Mouse (Mus musculus) kidney, adult 11 months (tissue): ENCODE measurements around the gene Hdac4.

ENCODE experiments used
- DNase-seq: peaks from one replicate; pipeline ENCODE4 v3.0.0; 2022

Gene Hdac4

GRCm38 (mm10) chr1:92015938-92016672 lies 179.4 kb downstream of the Hdac4 start:
- peak; percentile 42 for DNase-seq

DNA sequence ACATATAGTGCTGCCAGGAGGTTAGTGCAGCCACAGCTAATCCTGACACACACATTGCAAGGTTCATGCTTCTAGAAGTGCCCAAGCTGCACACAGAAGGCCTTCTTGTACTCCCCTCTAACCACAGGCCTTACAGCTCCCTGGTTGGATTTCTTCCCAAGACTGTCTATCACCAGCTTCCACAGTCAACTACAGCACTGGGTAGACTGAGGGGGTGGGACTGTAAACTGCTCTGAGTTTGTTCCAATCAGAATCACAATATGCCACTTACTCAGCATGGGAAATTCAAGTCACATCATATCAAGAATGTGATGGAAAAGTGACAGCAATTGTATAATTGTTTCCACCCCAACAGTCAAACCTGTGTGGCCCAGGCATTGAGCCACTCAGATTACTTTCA lies 180.2 kb downstream of the Hdac4 start:
- no peak for DNase-seq

DNA sequence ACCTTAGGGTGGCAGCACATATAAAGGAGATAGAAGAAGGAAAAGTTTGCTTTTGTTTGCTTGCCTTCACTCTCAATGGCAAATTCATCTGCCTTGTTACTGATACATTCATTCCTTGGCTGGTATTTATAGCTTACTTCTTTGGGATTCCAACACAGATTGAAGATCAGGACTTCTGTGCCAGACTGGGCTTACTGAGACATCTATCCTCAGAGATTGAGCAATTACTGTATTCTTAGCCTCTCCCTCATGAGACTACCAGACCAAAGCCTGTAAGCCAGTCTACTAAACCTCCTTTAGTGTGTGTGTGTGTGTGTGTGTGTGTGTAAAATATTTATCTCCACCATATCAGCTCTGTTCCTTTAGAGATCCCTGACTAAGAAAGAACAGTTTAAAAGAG lies 181.0 kb downstream of the Hdac4 start:
- no peak for DNase-seq

DNA sequence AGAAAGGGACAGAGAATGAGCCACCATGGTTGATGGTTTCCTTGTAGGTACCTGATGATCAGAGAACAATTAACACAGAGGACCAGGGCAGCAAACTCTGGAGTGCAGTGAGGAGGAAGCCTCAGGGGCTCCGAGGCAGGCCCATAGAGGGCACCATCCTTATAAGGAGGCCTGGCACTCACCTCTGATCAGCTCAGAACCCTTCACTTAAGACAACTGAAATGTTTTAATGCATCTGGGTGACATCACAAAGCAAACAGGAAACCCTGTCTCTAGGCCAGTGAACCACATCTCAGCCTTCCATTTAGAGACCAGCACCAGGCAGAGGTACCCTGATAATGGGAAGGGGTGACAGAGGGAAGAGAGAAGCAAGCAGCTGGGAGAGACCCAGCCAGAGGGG lies 188.8 kb downstream of the Hdac4 start:
- no peak for DNase-seq

- DNase-seq: no peak
Observed at GRCm38 (mm10) chr1:92005617-92005940, 189.9 kb downstream of the Hdac4 start.

GRCm38 (mm10) chr1:92004906-92005616 lies 190.4 kb downstream of the Hdac4 start:
- DNase-seq: peak; percentile 55

DNA sequence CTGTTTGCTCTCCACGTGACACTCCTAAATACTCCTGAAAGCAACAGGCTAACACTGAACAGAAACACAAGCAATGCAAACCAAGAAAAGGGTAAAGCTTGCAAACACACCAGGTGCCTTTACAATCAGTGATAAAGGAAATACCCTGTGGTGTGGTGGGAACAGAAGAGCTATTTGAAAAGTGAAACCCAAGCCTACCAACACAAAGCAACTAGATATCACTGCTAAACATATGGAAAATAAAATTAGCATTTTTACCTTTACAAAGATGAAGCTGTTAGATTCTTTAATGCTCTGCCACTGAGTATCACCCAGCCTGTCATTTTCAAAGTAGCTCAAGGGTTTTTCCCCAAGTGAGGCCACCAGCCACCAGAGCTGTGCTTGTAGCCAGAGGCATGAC lies 191.4 kb downstream of the Hdac4 start:
- no peak for DNase-seq

- peak; percentile 28 for DNase-seq
Observed at GRCm38 (mm10) chr1:92000226-92000625, 195.3 kb downstream of the Hdac4 start.

DNA sequence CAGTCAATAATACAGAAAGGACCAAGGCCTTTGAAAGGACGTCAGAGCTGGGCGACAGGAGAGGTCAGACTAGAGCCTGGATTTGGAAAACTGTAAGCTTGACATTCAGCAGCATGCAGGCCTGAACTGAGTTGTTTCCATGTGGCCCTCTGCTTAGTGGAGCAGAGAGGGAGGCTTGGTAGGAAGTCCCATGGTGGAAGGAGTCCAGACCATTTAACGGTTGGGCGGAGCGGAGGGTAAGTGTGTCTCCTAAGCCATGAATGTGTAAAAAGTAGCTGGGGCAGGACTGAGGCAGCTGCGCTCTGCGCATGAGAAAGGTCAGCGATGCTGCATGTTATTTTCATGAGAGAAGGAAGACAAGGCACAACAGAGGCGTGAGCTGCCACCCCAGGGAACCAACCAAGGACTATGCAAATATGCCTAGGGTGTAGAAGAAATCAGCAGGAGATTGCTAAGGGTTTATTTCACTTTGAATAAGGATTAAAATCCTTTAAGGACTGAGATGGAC lies 201.8 kb downstream of the Hdac4 start:
- DNase-seq: peak; percentile 64

DNA sequence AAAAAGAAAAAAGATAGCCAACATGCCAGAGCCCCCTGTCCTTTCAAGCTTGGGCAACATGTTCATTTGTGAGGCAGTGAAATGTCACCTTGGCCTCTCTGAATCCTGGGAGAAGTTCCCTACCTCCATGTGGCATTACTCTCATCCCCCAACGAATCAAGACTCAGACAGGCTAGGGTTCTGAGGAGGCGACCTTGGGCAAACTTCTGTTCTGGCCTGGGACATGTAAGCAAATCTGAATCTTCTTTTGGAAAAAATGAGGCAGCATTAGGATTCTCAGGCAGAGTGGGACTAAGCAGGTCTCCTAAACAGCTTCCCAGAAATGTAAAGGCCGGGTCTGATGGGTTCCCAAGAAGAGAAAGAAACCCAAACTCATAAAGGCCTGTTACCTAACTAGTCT lies 202.8 kb downstream of the Hdac4 start:
- no peak for DNase-seq

DNA sequence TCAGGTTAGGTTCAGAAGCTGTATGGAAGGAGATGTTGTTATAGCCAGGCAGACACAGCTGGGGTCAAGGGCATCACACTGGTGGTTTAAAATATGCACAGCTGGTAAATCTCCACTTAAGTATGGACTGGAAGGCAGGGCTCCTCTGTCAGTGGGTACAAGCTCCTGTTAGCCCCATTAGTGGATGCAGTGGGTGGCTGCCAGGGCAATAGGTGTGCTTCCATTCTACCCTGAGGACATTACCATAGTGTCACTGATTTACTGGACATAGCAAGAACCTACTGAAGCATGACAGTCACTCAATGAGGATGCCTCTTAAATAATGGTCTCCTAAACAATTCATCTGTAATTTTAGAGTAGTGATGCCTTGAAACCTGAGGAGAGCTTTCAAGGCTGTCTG lies 203.9 kb downstream of the Hdac4 start:
- DNase-seq: peak; percentile 57

- no peak for DNase-seq
Observed at GRCm38 (mm10) chr1:91990852-91991251, 204.6 kb downstream of the Hdac4 start.

DNA sequence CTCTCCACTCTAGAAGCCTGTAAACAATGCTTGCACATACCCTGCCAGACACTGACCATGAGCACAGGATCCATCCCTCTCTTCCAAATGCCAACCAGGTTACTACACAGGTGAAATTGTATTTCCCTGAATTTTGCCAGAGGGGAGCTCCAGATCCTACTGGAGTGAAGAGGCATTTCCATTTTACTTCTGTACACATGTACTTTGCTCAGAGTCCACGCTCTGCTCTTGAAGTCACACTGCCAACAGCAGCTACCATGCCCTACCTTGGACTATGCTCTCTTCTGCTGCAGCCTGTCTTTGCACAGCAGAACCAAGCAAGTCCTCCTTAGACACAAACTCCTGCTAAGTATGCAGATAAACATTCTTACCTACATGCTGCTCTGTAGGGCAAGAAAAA lies 206.6 kb downstream of the Hdac4 start:
- DNase-seq: peak; percentile 74

DNA sequence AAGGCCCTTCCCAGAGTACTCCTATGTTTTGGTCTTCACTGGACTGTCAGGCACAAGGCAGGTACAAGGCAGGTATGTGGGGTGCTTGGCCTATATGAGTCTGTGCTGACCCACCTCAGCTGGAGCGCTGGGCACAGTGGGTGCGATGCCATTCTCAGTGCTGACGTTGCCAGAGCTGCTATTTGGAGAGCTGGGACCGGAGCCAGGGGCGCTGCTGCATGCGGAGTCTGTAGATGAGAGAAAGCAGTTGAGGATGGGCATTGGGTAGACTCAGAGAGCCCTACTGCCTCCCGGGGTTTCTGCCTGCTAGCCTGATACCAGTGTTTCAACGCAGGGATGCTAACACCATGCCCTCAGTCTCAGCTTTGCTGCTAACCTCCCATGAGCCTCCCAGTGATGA lies 208.1 kb downstream of the Hdac4 start:
- no peak for DNase-seq

- no peak for DNase-seq
Observed at GRCm38 (mm10) chr1:91985783-91986182, 209.7 kb downstream of the Hdac4 start.

GRCm38 (mm10) chr1:91984507-91984906 lies 211.0 kb downstream of the Hdac4 start:
- DNase-seq: no peak

- no peak for DNase-seq
Observed at GRCm38 (mm10) chr1:91981381-91981780, 214.1 kb downstream of the Hdac4 start.

DNA sequence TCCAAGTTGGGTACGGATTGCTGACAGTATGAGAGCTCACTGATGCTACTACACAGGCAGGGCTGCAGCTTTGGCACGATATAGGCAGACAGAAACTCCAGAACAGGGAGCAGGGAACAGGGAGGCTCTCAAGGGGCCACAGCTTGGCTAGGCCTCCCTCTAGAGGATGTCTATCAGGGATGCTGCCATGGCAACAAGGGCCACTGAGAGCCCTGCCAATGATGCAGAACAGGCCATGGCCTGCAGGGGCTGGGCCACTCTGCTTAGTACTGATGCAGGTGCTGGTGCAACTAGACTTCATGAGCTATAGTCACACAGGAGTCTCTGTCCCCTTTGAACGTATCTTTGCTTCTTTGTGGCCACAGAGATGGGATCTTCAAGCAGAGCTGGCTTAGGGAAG lies 217.1 kb downstream of the Hdac4 start:
- DNase-seq: no peak

DNA sequence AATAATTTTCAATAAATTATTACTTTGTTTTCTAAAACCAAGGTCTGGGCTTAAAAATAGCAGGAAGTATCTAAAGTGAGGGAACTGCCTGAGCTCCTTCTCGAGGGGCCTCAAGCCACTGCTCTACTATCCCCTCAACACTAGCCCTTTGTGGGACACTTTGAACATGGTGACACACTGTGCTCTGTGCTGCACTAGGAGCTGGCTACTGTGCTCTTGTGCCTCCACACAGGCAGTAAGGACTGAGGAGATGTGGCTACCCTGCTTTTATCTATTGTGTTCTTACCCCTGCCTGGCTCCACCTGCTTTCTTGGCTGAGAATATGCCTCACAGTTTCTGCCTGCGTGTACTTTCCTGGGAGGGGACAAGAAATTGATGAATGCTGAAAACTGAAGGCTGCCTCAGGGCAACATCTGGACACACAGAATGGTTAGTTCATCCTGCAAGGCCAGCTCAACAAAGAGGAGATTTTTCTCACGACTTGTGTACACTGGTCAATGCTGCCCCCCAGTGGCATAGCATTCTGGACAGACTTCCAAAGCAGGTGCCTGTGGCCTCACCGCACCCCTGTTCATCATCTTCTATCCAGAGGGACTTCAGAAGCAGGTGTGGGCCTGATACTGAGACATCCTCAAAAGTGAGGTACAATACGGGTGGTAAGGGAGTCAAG lies 226.7 kb downstream of the Hdac4 start:
- DNase-seq: peak; percentile 16

DNA sequence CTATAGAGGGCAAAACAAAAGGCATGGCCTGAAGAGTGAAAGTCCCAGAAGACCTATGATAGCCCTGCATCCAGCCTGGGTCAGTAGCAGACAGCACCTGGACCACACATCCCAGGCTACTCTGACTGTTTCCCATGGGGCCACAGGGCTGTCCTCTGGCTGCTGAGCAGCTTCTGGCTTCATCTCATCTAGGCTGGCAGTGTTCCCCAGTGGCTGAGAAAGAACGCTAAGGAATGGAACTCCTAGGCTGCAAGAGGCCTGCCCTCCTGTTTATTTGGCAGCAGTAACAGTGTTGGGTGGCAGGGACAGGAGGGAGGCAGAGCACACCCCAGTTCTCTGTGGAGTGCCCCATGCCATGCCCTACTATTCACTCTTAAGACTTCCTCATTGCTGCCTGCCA lies 228.5 kb downstream of the Hdac4 start:
- DNase-seq: no peak

GRCm38 (mm10) chr1:91964486-91965335 lies 230.8 kb downstream of the Hdac4 start:
- no peak for DNase-seq

DNA sequence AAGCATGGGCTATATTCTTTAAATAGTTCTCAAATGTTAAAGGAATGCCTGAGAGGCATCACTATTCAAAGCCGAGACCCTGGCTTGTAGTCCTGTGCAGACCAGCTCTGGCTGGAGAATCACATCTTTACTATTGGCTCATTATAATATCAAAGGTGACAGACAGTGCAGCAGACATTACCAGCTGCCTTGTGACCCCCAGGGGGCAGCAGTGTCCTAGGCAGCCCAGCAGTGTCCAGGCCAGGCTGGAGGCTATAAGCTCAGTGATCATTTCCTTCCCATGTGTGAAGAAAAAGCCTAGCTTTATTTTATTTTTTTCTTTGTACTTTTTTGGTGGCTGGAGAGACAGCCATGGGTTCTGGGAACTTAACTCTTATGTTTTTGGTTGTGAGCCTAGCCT lies 233.2 kb downstream of the Hdac4 start:
- DNase-seq: peak; percentile 26

- DNase-seq: peak; percentile 65
Observed at GRCm38 (mm10) chr1:91961231-91961630, 234.3 kb downstream of the Hdac4 start.
